Mouse (Mus musculus) liver, embryonic 14.5 days (tissue): Measurements from ENCODE around the gene Zfp750. TPM values are rescaled to one million over a fixed set of nuclear protein-coding genes. Genes with fewer than 3 reads are reported as not detected.

ENCODE experiments used
- ATAC-seq: fragments of 200-750 bp; cut with Nextera tagmentation; 2 replicates; pipeline ENCODE4 v1.8.0; 2017; ENCODE audit warnings: moderate number of reproducible peaks, mild to moderate bottlenecking, moderate library complexity; ENCODE audit not compliant: insufficient read depth
- DNase-seq, 3 experiments: peaks; one replicate each; pipeline ENCODE4 v3.0.0-alpha.2; 2012 to 2013; ENCODE audit warnings: low read depth in 3 of 3, low spot score in 3 of 3
- H3K27ac ChIP-seq: fragments of 300-500 bp; sonication (generic); 2 replicates; pipeline ENCODE4 v1.5.1; 2014; ENCODE audit warnings: moderate library complexity, mild to moderate bottlenecking, control low read depth, inconsistent platforms
- H3K27me3 ChIP-seq: fragments of 300-500 bp; sonication (generic); 2 replicates; pipeline ENCODE4 v1.6.1; 2014; ENCODE audit warnings: mild to moderate bottlenecking, low read length, moderate library complexity; ENCODE audit not compliant: control insufficient read depth, insufficient read depth
- H3K36me3 ChIP-seq: fragments of 300-500 bp; sonication (generic); replicated peaks from 2 replicates; pipeline ENCODE4 v1.6.1; 2014; ENCODE audit warnings: low read depth; ENCODE audit not compliant: control insufficient read depth, insufficient read depth
- H3K4me1 ChIP-seq, 2 experiments: fragments of 200-500 bp in 1 of 2; fragments of 300-500 bp in 1 of 2; sonication (generic) in 1 of 2; replicated peaks; 2 replicates each; pipeline ENCODE4 v1.6.1; 2012 to 2014; ENCODE audit warnings: antibody characterized with exemption in 1 of 2, inconsistent platforms in 1 of 2, low read length in 1 of 2; ENCODE audit not compliant: control insufficient read depth in 2 of 2, insufficient read depth in 2 of 2
- H3K4me2 ChIP-seq: fragments of 300-500 bp; sonication (generic); 2 replicates; pipeline ENCODE4 v1.6.1; 2014; ENCODE audit warnings: low read depth, mild to moderate bottlenecking, control low read depth, moderate library complexity
- H3K4me3 ChIP-seq, 2 experiments: fragments of 200-500 bp in 1 of 2; fragments of 300-500 bp in 1 of 2; sonication (generic) in 1 of 2; 2 replicates each; pipeline ENCODE4 v1.5.1; 2012 to 2014; ENCODE audit warnings: low read depth in 2 of 2, low read length in 2 of 2, mild to moderate bottlenecking in 2 of 2, control low read depth in 1 of 2, inconsistent platforms in 1 of 2, moderate library complexity in 1 of 2; ENCODE audit not compliant: insufficient read depth in 1 of 2
- H3K9ac ChIP-seq: fragments of 300-500 bp; sonication (generic); replicated peaks from 2 replicates; pipeline ENCODE4 v1.6.1; 2014; ENCODE audit warnings: mild to moderate bottlenecking, control low read depth, moderate library complexity
- H3K9me3 ChIP-seq: fragments of 300-500 bp; sonication (generic); 2 replicates; pipeline ENCODE4 v1.6.1; 2016; ENCODE audit warnings: low read length, mixed read lengths; ENCODE audit not compliant: control insufficient read depth
- CTCF ChIP-seq: IDR thresholded peaks from 2 replicates; pipeline ENCODE4 v1.5.1; 2016; ENCODE audit warnings: antibody characterized with exemption, low read depth, control low read depth
- EP300 ChIP-seq: IDR thresholded peaks from 2 replicates; pipeline ENCODE4 v1.6.1; 2016; ENCODE audit warnings: antibody characterized with exemption, low read depth
- WGBS: fragments of 180-500 bp; shearing (Covaris S2); extraction: QIAGEN DNeasy Blood & Tissue Kit; methylation state at CpG from one replicate; pipeline ENCODE4 v1.1.7; 2014; ENCODE audit not compliant: insufficient replicate concordance; 5-methylcytosine and 5-hydroxymethylcytosine counted together
- polyA plus RNA-seq, 2 experiments: library from polyadenylated mRNA; depleted of rRNA in 1 of 2; stranded (reverse) in 1 of 2; unstranded in 1 of 2; fragments of >200 nt; fragmentation: Nextera tagmentation in 1 of 2; extraction: Ambion mirVana in 1 of 2; gene quantifications; 2 replicates each; pipeline versions ENCODE4 v1.2.1 to v1.2.3; 2012 to 2014

Gene Zfp750
- polyA plus RNA-seq, 2 experiments: 0.12 to 0.23 TPM

- no peak for ATAC-seq
- H3K27me3 ChIP-seq: no peaks in the 10 kb centered on the region
- H3K4me3 ChIP-seq: no peak overlapping the region
- peaks cover 0 to 4% of the 10 kb centered on the region in 2 experiments; a peak in 2 of 4 replicates for H3K4me1 ChIP-seq
- H3K9ac ChIP-seq: no peak overlapping the region
- H3K9me3 ChIP-seq: no peaks in the 10 kb centered on the region
- no peaks in the 10 kb centered on the region for H3K36me3 ChIP-seq
- WGBS: 86% methylated on average over 9 of the region's 9 CpGs
- H3K27ac ChIP-seq: no peak overlapping the region
- TF ChIP-seq EP300 (no peak), CTCF (no peak)
- DNase-seq: no peak
- no peak overlapping the region for H3K4me2 ChIP-seq
Measured at GRCm38 (mm10) chr11:121515996-121516395, 3.1 kb downstream of the Zfp750 start.

GRCm38 (mm10) chr11:121512896-121513572 is 6.1 kb downstream of the Zfp750 start:
- no peak overlapping the region for H3K4me2 ChIP-seq
- ATAC-seq (no peak), DNase-seq (no peak)
- H3K27me3 ChIP-seq: no peaks in the 10 kb centered on the region
- peaks cover 0 to 2% of the 10 kb centered on the region in 2 experiments; a peak in 1 of 4 replicates for H3K4me1 ChIP-seq
- H3K9ac ChIP-seq: no peak overlapping the region
- H3K27ac ChIP-seq: no peak overlapping the region
- no peak overlapping the region for H3K4me3 ChIP-seq
- WGBS: 88% methylated on average over 8 of the region's 8 CpGs
- H3K36me3 ChIP-seq: no peaks in the 10 kb centered on the region
- H3K9me3 ChIP-seq: no peaks in the 10 kb centered on the region
- no peak for TF ChIP-seq CTCF
- no peak for TF ChIP-seq EP300

- ATAC-seq (no peak), DNase-seq (no peak)
- no peaks in the 10 kb centered on the region for H3K9me3 ChIP-seq
- H3K9ac ChIP-seq: no peak overlapping the region
- H3K36me3 ChIP-seq: no peaks in the 10 kb centered on the region
- no peak overlapping the region for H3K4me3 ChIP-seq
- H3K27me3 ChIP-seq: no peaks in the 10 kb centered on the region
- 69% methylated on average over 9 of the region's 9 CpGs for WGBS
- no peak overlapping the region for H3K27ac ChIP-seq
- TF ChIP-seq EP300 (no peak), CTCF (no peak)
- 0 out of 4 replicates have a peak, but pooled peaks cover 0 to 2% of the 10 kb centered on the region in 2 experiments for H3K4me1 ChIP-seq
- H3K4me2 ChIP-seq: no peak overlapping the region
Measured at GRCm38 (mm10) chr11:121510512-121511246, 8.5 kb downstream of the Zfp750 start.

GRCm38 (mm10) chr11:121508478-121508877 is 10.7 kb downstream of the Zfp750 start:
- Histone ChIP-seq H3K9me3 (no peaks in the 10 kb centered on the region), H3K9ac (no peak overlapping the region), H3K4me1 (0 out of 4 replicates have a peak, but pooled peaks cover 0 to 2% of the 10 kb centered on the region in 2 experiments), H3K27ac (no peak overlapping the region), H3K4me3 (no peak overlapping the region), H3K27me3 (no peaks in the 10 kb centered on the region), H3K4me2 (no peak overlapping the region), H3K36me3 (peaks cover 5% of the 10 kb centered on the region; the same call in 1 of the 2 replicates)
- no peak for ATAC-seq
- no peak for DNase-seq
- TF ChIP-seq EP300 (no peak), CTCF (no peak)
- 72% methylated on average over 4 of the region's 4 CpGs for WGBS
